Mouse (Mus musculus): ENCODE results near the gene Zfp661.

Zfp661 gene

GRCm38 (mm10) chr2:127530418-127530817, 56.5 kb downstream of the Zfp661 start:
- no peak for TF ChIP-seq GATA4 (IDR thresholded peaks at IDR 0.05; ENCODE audit: insufficient replicate concordance, low read length)

- no peak for TF ChIP-seq GATA4 (IDR thresholded peaks at IDR 0.05; ENCODE audit: insufficient replicate concordance, low read length)
These were observed 61.7 kb downstream of the Zfp661 start for GRCm38 (mm10) chr2:127525004-127525775.
